Mouse (Mus musculus) myocyte (in vitro differentiated cells): Measurements from ENCODE around the gene S1pr5. TPM values are rescaled to one million over a fixed set of nuclear protein-coding genes. Genes with fewer than 3 reads are reported as not detected.
A peak's percentile ranks its signal among the peaks of the same experiment; 100 is the strongest.

Experiments used
- H3K27me3 ChIP-seq: one replicate; pipeline ENCODE4 v1.6.1; 2011; ENCODE audit not compliant: control insufficient read depth, insufficient read depth, insufficient read length
- H3K36me3 ChIP-seq: one replicate; pipeline ENCODE4 v1.6.1; 2011; ENCODE audit not compliant: control insufficient read depth, insufficient read depth
- H3K4me2 ChIP-seq: one replicate; pipeline ENCODE4 v1.6.1; 2011; ENCODE audit warnings: low read depth, control low read depth
- H3K4me3 ChIP-seq: one replicate; pipeline ENCODE4 v1.5.1; 2011; ENCODE audit warnings: mild to moderate bottlenecking, control low read depth, moderate library complexity
- H3K79me2 ChIP-seq: one replicate; pipeline ENCODE4 v1.6.1; 2011; ENCODE audit not compliant: control insufficient read depth, insufficient read depth
- H3ac ChIP-seq: one replicate; pipeline ENCODE4 v1.6.1; 2011; ENCODE audit not compliant: control insufficient read depth, insufficient read length
- CEBPB ChIP-seq: IDR thresholded peaks from 2 replicates; pipeline ENCODE4 v1.6.1; 2011; ENCODE audit warnings: mild to moderate bottlenecking, moderate library complexity; ENCODE audit not compliant: poor library complexity, insufficient read depth, severe bottlenecking
- E2F4 ChIP-seq: IDR thresholded peaks from one replicate; pipeline ENCODE4 v1.6.1; 2011; ENCODE audit warnings: mild to moderate bottlenecking, control low read depth, moderate library complexity; ENCODE audit not compliant: insufficient read depth
- MAX ChIP-seq: IDR thresholded peaks from one replicate; pipeline ENCODE4 v1.6.1; 2011; ENCODE audit warnings: low read depth, mild to moderate bottlenecking, control low read depth
- MYOD1 ChIP-seq, 3 experiments: IDR thresholded peaks; one replicate each; pipeline ENCODE4 v1.6.1; 2011; ENCODE audit warnings: control low read depth in 2 of 3, low read depth in 2 of 3, mild to moderate bottlenecking in 2 of 3, moderate library complexity in 1 of 3; ENCODE audit not compliant: insufficient read length in 2 of 3, control insufficient read depth in 1 of 3
- MYOG ChIP-seq, 3 experiments: IDR thresholded peaks; one replicate each; pipeline ENCODE4 v1.6.1; 2011; ENCODE audit warnings: control low read depth in 2 of 3, low read depth in 2 of 3, mild to moderate bottlenecking in 2 of 3; ENCODE audit not compliant: insufficient read length in 2 of 3, control insufficient read depth in 1 of 3, insufficient read depth in 1 of 3
- POLR2A ChIP-seq: IDR thresholded peaks from one replicate; pipeline ENCODE4 v1.6.1; 2011; ENCODE audit warnings: low read depth, mild to moderate bottlenecking, control low read depth, moderate library complexity; ENCODE audit not compliant: insufficient read length
- POLR2AphosphoS2 ChIP-seq: IDR thresholded peaks from one replicate; pipeline ENCODE4 v1.6.1; 2011; ENCODE audit warnings: low read depth, control low read depth; ENCODE audit not compliant: insufficient read length
- REST ChIP-seq: IDR thresholded peaks from one replicate; pipeline ENCODE4 v1.6.1; 2011; ENCODE audit warnings: mild to moderate bottlenecking, control low read depth, moderate library complexity; ENCODE audit not compliant: insufficient read depth, insufficient read length
- SRF ChIP-seq: IDR thresholded peaks from one replicate; pipeline ENCODE4 v1.6.1; 2011; ENCODE audit warnings: low read depth; ENCODE audit not compliant: control insufficient read depth, insufficient read length
- TCF12 ChIP-seq: IDR thresholded peaks from one replicate; pipeline ENCODE4 v1.6.1; 2011; ENCODE audit warnings: mild to moderate bottlenecking, control low read depth; ENCODE audit not compliant: poor library complexity, insufficient read depth, severe bottlenecking
- TCF3 ChIP-seq: IDR thresholded peaks from one replicate; pipeline ENCODE4 v1.6.1; 2011; ENCODE audit warnings: low read depth, control low read depth; ENCODE audit not compliant: insufficient read length
- USF1 ChIP-seq: IDR thresholded peaks from one replicate; pipeline ENCODE4 v1.6.1; 2011; ENCODE audit warnings: low read depth, mild to moderate bottlenecking, control low read depth, moderate library complexity
- polyA plus RNA-seq: library from polyadenylated mRNA; unstranded; fragments of >200 nt; fragmentation: generic; extraction: Trizol; gene quantifications from one replicate; pipeline ENCODE4 v1.2.1, GENCODE M21; 2012; ENCODE audit warnings: missing spikeins

Gene S1pr5
- polyA plus RNA-seq, 1 experiment = 0.22 TPM

- Histone ChIP-seq H3ac (peak within 1 kb of the TSS; percentile 40), H3K4me2 (peak within 1 kb of the TSS; percentile 85), H3K4me3 (peak within 1 kb of the TSS; percentile 60), H3K36me3 (no peaks in the 10 kb centered on the region), H3K27me3 (peaks cover 6% of the 10 kb centered on the region), H3K79me2 (peaks cover 23% of the 10 kb centered on the region)
- no peak for TF ChIP-seq TCF3
- TF ChIP-seq POLR2AphosphoS2 = peak; percentile 64
- TF ChIP-seq SRF = no peak
- TF ChIP-seq MYOG (IDR thresholded peaks at IDR 0.05; ENCODE audit: control insufficient read depth in 1 of 3, insufficient read depth in 1 of 3, insufficient read length in 2 of 3, low read depth in 2 of 3) = no peak
- TF ChIP-seq MAX = no peak
- no peak for TF ChIP-seq USF1
- TF ChIP-seq CEBPB = no peak
- TF ChIP-seq TCF12 = no peak
- TF ChIP-seq MYOD1 (IDR thresholded peaks at IDR 0.05; ENCODE audit: control insufficient read depth in 1 of 3, insufficient read length in 2 of 3, low read depth in 2 of 3) = peak in 1 of 3 experiments; percentile 31
- TF ChIP-seq POLR2A = peak; percentile 75
- TF ChIP-seq REST = no peak
- no peak for TF ChIP-seq E2F4
Measured at GRCm38 (mm10) chr9:21238733-21239464, 9.3 kb downstream of the S1pr5 start, which contains the start of gene Keap1. Keap1 (minus strand) TSS chr9:21239361.

DNA sequence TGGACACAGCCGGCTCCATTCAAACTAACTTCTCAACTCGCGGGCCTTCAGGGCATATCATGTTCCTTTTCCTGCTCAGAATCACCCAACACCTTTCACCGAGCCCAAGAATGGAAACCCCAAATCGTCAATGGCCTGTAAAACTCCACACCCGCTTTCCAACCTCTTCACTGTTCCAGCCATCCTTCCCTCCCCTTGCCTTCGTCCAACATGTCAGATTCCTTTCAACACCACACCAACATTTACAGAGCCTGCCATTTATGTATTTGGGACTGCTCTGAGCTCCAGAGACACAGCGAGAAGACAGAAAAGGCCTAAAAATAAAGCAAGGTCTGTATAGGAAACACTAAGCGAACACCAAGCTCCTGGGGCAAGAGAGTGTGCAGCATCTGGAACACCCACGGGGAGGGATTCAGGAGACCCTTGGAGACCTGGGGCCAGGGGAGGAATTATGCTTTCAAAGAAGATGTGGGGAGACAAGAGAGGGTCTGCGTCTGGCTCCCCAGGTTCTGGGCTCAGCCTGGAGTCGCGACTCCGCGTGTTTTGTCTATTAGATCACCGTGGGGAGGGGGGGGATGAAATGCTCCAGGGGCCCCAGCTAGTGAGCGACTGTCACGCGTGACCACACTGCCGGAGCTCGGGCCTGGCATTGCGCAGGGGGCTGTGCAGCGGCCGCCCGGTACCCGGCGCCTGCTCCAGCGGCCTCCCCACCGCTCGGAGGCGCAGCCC is 10.1 kb downstream of the S1pr5 start:
- Histone ChIP-seq H3ac (peak overlapping the region; percentile 40), H3K4me3 (peak overlapping the region; percentile 60), H3K27me3 (no peaks in the 10 kb centered on the region), H3K4me2 (peak overlapping the region; percentile 85), H3K79me2 (peaks cover 23% of the 10 kb centered on the region), H3K36me3 (no peaks in the 10 kb centered on the region)
- no peak for TF ChIP-seq USF1
- no peak for TF ChIP-seq SRF
- no peak for TF ChIP-seq TCF3
- no peak for TF ChIP-seq CEBPB
- TF ChIP-seq MYOD1 (IDR thresholded peaks at IDR 0.05; ENCODE audit: control insufficient read depth in 1 of 3, insufficient read length in 2 of 3, low read depth in 2 of 3) = no peak
- TF ChIP-seq POLR2A = no peak
- no peak for TF ChIP-seq MYOG (IDR thresholded peaks at IDR 0.05; ENCODE audit: control insufficient read depth in 1 of 3, insufficient read depth in 1 of 3, insufficient read length in 2 of 3, low read depth in 2 of 3)
- TF ChIP-seq TCF12 = no peak
- no peak for TF ChIP-seq E2F4
- TF ChIP-seq POLR2AphosphoS2 = no peak
- no peak for TF ChIP-seq REST
- TF ChIP-seq MAX = no peak

- TF ChIP-seq TCF3 = no peak
- TF ChIP-seq MYOD1 (IDR thresholded peaks at IDR 0.05; ENCODE audit: control insufficient read depth in 1 of 3, insufficient read length in 2 of 3, low read depth in 2 of 3) = no peak
- no peak for TF ChIP-seq REST
- TF ChIP-seq MYOG (IDR thresholded peaks at IDR 0.05; ENCODE audit: control insufficient read depth in 1 of 3, insufficient read depth in 1 of 3, insufficient read length in 2 of 3, low read depth in 2 of 3) = no peak
- no peak for TF ChIP-seq TCF12
- TF ChIP-seq CEBPB = no peak
- no peak for TF ChIP-seq MAX
- TF ChIP-seq SRF = no peak
- H3K27me3 ChIP-seq = no peaks in the 10 kb centered on the region
Measured at GRCm38 (mm10) chr9:21237368-21238003, 10.8 kb downstream of the S1pr5 start.

DNA sequence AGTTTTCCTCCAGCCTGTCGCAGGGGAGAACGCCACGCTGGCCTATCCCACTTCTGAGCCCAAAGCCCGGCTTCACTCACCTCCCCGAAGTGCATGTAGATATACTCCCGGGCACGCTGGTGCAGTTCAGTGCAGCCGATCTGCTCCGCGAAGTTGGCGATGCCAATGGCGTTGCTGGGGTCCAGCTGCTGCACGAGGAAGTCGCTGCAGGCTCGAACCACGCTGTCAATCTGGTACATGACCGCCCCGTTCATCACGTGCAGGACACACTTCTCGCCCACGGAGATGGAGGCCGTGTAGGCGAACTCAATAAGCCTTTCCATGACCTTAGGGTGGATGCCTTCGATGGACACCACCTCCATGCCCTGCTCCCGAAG is 11.3 kb downstream of the S1pr5 start:
- no peak overlapping the region for H3ac ChIP-seq
- no peaks in the 10 kb centered on the region for H3K27me3 ChIP-seq
- peak overlapping the region; percentile 85 for H3K4me2 ChIP-seq
- H3K4me3 ChIP-seq = peak overlapping the region; percentile 60
- TF ChIP-seq MYOD1 (IDR thresholded peaks at IDR 0.05; ENCODE audit: control insufficient read depth in 1 of 3, insufficient read length in 2 of 3, low read depth in 2 of 3) (no peak), POLR2A (peak; percentile 7)
- H3K36me3 ChIP-seq = no peaks in the 10 kb centered on the region
- peaks cover 23% of the 10 kb centered on the region for H3K79me2 ChIP-seq

More at GRCm38 (mm10) chr9:21237368-21238003, 10.8 kb downstream of the S1pr5 start:
- Histone ChIP-seq H3K79me2 (peaks cover 23% of the 10 kb centered on the region), H3ac (peak overlapping the region; percentile 40), H3K36me3 (no peaks in the 10 kb centered on the region), H3K4me3 (peak overlapping the region; percentile 60), H3K4me2 (peak overlapping the region; percentile 85)
